Mouse (Mus musculus) NIH3T3 (cell line): ENCODE measurements around the gene Srpk1.

Experiments
- DNase-seq: peaks from one replicate; pipeline ENCODE4 v3.0.0-alpha.2; 2012; ENCODE audit warnings: low read depth

Gene Srpk1

GRCm38 (mm10) chr17:28613096-28613495 is 9.4 kb downstream of the Srpk1 start:
- no peak for DNase-seq

DNA sequence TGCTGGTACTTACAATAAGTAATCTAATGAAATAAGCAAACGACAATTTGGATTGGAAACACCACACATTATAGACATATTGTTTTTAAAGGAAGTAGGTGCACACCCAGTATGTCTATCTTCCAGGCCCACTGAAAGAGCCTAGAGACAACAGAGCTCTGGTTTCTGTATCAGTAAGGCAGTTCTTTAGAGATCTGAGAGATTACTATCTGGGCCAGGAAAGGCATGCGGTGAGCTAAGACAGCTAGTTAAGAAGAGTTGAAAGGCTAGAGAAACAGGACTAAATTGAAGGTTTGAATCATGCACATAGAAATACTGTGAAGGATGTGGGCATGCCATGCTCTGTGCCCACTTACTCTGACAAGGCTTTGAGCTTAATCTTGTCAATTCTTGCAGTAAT is 9.9 kb downstream of the Srpk1 start:
- no peak for DNase-seq

DNA sequence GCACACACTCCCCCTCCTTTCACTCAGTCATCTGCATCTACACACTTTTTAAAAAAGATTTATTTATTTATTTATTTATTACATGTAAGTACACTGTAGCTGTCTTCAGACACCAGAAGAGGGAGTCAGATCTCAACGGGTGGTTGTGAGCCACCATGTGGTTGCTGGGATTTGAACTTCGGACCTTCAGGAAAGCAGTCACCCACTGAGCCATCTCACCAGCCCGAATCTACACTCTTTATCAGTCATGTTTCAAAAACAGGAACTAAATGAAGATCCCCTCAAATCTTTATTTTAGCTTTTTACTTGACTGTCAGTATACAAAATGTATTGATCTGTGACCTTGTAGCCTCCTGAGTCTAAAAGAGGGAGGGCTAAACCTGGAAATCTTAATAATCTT is 13.0 kb downstream of the Srpk1 start:
- DNase-seq: no peak

- DNase-seq: no peak
Observed at GRCm38 (mm10) chr17:28601557-28602250, 20.8 kb downstream of the Srpk1 start.

DNA sequence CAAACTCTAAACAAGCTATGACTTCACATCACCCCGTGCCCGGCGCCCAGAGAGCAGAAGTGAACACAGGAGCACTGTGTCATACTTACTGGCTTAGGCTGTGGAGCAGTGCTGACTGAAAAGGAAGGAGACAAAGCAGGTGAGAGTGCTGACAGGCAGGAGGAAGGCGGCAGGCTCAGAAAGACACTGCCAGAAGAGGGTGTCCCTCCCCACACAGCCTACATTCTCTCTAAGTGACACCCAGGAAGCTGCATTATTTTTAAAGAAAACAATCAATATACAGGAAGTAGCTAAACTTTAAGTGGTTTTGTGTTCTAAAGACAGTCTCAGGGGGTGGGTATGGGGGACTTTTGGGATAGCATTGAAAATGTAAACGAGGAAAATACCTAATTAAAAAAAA is 21.7 kb downstream of the Srpk1 start:
- DNase-seq: no peak

- no peak for DNase-seq
Observed at GRCm38 (mm10) chr17:28593965-28594364, 28.5 kb downstream of the Srpk1 start.

DNA sequence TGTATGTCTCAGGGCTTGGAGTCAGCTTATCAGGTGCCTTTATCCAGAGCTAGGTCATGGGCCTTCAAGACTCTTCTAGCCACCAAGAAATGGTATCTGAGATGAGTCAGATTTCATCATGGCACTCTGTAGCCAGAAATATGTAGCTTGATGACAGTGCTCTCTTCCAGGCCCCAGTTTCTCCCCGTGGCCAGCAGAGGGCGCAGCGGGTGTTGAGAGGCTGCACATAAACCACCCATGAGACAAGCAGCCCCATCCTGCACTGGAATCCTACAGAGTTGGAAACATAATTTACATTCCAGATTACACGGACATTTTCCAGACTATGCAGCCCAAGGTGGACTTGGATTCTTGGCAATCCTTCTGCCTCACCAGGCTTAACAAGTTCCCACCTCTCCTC is 29.5 kb downstream of the Srpk1 start:
- peak; percentile 86 for DNase-seq

- no peak for DNase-seq
Observed at GRCm38 (mm10) chr17:28591476-28591875, 31.0 kb downstream of the Srpk1 start.

DNA sequence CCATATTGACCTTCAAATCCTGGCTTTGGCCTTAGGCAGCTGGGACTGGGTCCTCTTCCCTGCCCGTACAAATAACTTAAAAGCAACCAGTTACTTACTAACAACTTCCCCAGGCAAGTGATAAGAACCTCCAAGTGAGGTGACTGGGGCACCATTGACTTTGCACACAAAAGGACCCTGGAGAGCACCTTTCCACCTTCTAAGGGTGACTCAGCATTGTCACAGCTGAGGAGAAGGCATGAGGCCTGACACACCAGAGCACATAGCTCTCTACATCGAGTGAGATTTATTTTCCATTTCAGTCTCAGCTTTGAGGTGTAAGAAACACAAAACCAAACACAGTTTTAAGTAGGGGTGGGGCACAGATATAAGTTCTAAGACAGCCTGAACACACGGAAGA is 31.9 kb downstream of the Srpk1 start:
- DNase-seq: no peak

DNA sequence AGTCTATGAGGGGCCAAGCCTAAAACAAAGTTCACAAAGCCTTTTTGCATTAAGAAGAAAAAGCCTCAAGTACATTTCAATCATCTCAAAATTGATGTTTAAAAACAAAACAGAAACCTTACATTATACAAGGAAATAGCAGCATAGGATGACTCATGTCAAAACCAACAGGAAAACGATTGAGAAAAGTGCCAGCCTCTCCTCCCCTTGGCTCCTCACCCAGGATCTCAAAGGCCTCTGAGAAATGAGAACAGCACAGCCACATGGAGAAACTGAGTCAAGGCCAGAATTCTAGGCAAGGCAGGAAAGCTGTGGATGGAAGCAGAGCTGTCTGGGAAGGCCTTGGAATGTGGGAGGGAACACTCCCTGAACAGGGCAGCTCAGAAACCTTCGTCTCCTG is 33.9 kb downstream of the Srpk1 start:
- peak; percentile 77 for DNase-seq

- DNase-seq: peak; percentile 63
Observed at GRCm38 (mm10) chr17:28586509-28586908, 36.0 kb downstream of the Srpk1 start.

GRCm38 (mm10) chr17:28581056-28581455 is 41.5 kb downstream of the Srpk1 start:
- DNase-seq: no peak

DNA sequence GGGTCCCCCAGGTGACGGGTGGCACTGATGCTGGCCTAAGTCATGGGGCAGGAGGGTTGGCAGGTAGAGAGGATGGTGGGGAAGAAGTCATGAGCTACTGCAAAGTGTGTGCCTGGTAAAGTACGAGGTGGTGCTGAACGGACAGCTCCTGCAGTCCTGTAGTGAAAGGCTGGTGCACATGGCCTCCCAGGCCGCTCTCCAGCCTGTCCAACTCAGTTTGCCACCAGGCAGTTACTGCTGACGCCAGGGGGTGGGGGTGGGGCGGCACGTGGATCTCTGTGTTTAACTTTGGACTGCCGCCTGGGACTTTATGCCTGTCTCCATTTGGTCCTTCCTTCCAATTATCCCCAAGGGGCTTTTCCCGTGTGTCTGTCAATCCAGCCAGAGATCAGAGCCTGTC is 42.1 kb downstream of the Srpk1 start:
- DNase-seq: peak; percentile 91

- DNase-seq: peak; percentile 21
Observed at GRCm38 (mm10) chr17:28575244-28576125, 47.0 kb downstream of the Srpk1 start, which contains the start of gene Lhfpl5. TSS of gene Lhfpl5 (plus strand) at chr17:28575641.

DNA sequence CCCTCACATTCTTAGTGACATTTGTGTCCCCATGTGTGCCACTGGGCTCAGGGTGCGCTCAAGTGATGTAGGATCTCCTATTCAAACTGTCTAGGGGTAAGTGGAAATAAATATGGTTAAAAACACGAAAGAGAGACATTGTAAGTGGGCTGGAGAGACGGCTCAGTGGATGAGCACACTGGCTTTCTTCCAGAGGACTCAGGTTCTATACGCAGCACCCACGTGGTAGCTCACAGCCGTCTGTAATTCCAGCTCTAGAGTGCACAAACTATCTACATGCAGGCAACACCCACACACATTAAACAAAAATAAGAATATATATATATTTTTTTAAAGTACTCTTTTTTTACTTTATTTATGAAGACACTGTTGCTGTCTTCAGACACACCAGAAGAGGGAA is 49.6 kb downstream of the Srpk1 start:
- no peak for DNase-seq

GRCm38 (mm10) chr17:28572521-28572920 is 50.0 kb downstream of the Srpk1 start:
- DNase-seq: no peak

GRCm38 (mm10) chr17:28571868-28572267 is 50.6 kb downstream of the Srpk1 start:
- peak; percentile 40 for DNase-seq

GRCm38 (mm10) chr17:28567541-28567940 is 55.0 kb downstream of the Srpk1 start:
- no peak for DNase-seq

DNA sequence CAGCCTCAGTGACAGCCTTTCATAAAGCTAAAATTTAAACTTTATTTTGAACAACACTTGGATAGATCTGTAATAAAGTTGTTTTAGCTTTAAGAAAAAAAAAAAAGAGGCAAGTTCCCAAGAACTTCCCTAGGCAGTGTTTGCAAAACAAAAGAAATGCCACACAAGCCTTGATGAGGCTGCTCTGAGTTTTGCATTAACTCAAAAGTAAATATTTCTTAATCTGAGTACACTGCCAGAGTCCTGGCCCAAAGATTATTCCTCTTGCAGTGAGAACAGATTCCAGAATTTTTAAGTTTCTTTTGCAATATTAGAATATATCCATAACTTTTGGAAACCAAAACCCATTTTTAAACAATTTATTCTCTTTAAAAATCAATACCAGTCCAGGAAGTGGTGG is 57.3 kb downstream of the Srpk1 start:
- DNase-seq: no peak

DNA sequence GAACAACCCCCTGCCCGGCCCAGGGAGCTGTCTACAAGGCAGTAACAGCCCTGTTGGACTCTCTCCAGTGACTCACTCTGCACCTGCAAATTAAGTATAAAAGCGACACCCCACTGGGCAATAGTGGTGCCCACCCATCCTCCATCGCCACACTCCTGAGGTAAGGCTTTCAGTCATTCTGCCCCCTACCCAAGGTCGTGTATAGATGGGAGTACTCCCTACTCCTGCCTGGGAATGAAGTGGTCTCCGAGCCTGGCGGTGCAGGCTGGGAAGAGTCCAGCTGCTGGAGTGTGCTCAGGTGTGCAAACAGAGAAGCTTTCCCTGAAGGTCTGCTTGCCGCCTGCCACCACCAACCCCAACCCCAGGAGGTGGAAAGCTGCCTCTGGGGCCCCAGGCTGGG is 60.9 kb downstream of the Srpk1 start:
- peak; percentile 21 for DNase-seq

DNA sequence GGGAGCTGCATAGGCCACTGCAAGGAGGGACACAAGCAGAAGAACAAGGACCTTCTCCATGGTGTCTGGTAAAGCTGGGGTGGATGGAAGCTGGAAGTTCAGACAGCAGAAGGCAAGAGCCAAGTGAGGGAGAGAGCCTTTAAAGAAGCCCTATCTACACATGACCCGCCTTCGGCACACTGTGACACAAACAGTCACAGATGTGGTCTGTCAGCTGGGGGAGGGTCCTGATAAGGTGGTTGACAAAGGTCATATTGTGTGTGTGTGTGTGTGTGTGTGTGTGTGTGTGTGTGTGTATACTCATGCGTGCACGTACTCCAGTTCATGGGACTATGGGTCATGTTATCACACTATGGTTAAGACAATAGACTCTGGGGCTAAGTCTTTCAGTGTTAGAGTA is 61.9 kb downstream of the Srpk1 start, which contains the start of gene Clps:
TSS of gene Clps (minus strand) at position 169 of the 400 bp plus-strand sequence.
- DNase-seq: no peak

DNA sequence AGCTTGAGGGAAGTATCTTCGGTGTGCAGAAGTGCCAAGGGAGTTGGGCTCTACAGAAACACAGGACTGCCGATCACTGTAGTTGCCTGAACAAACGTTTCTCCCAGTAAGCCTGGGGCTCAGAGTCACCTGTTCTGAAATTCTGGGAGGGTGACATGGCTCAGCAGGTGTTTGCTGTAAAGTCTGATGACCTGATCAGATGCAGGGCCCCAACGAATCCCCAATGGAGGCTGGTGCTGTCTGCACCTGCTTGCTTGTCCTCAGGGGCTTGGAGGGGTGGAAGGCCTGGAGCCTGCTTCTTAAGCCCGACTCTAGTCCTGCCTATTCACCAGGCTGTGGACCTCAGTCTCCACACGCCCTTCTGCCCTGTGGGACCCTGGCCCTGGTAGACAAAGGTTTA is 64.7 kb downstream of the Srpk1 start:
- no peak for DNase-seq
